Mouse (Mus musculus): ENCODE measurements around the gene Ttc17.

The Ttc17 gene

DNA sequence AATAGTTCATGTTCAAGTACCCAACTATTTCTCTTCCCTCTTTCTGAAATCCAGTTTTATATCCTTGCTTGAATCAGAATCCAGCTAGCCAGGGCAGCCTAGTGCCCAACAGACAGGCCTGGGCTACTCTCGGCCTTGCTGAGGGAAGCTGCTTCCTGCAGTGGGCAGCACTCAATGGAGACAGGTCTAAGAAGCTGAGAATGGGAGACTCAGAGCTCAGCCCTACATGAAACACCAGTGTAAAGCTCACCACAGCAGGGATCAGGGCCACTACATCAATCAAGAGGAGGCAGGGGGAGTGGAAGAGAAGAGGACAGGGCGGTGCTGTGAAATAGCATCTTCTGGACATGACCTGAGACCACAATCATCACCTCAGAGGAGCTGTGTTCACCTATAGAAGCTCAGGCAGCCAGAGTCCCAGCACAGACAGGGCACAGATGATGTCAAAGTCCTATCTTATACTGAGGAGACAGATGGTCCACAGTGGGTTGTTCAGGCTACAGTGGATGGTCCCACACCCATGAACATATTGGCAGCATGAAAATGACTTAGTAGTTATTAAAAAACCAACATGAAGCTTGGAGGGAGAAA lies 25.3 kb downstream of the Ttc17 start:
- DNase-seq (ENCODE audit: low read depth, low spot score), result no peak

DNA sequence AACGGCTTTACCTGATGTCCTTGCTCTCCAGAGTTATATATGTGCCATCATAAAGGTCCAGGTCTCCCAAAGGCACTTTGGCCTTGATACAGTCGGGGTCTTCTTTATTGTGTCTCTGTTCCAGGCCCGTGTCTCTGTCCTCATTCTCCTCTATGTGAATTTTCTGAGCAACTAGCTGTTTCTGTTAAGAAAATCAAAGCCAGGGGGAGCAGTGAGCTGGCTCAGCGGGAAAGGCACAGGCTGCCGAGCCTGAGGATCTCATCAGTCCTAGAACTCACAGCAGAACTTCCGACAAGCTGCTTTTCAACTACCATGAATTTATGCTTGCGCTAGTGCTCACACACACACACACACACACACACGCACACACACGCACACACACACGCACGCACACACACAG lies 27.8 kb downstream of the Ttc17 start:
- DNase-seq (ENCODE audit: low read depth, low spot score), result no peak

DNA sequence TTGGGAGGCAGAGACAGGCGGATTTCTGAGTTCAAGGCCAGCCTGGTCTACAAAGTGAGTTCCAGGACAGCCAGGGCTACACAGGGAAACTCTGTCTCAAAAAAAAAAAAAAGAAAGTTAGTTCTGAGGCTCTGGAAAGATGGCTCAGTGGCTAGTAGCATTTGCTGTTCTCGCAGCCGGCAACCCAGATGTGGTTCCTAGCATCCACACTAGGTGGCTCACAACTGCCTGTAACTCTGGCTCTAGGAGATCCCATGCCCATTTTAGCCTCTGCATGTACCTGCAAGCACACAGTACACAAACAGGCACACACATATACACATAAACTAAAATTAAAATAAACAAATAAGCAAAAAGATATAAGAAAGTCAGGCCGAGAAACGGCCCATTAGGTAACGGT lies 35.4 kb downstream of the Ttc17 start:
- DNase-seq (ENCODE audit: low read depth, low spot score), result no peak

DNA sequence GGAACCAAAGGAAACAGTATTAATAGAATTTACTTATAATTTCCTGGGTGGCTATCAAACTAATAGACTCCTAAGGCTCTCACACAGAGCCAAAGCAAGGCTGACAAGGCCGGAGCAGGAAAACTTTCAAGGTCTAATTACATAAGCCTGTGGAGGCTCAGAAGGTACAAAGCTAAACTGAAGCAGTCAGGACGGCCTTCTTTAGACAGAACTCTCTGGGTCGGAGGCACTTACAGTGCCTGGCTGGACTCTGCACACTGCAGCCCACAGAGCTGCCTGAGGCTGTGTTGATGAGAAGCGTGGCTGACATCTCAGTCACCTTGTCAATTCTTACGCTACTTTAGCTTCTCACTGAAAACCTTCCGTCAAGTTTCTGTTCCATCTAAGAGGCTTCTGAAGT lies 42.7 kb downstream of the Ttc17 start:
- DNase-seq (ENCODE audit: low read depth, low spot score), result no peak

DNA sequence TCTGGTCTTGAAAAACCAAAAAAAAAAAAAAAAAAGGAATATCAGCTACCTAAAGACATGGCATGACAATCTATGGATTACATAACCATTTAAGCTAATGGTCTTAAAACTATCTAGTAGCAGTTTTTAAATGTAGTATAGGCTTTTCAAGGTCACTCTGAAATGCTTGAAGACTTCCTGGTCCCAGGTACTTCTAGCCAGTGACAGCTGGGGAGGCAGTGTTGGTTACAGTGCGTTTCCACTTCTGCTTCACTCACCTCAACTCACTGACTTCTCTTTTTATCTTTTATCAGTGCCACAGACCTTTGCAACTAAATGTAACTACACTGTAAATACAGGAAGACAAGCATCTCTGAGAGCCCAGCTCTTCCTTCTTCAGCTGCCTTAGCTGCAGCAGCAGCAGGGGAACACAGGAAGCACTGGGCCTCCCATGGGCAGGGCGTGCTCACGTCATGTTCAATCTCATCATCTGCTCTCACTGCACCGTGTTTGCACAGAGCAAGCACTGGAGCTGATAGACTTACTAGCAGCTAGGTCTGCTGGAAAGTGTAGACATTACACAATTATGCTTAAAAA lies 46.0 kb downstream of the Ttc17 start:
- no peak for DNase-seq (ENCODE audit: low read depth, low spot score)

DNA sequence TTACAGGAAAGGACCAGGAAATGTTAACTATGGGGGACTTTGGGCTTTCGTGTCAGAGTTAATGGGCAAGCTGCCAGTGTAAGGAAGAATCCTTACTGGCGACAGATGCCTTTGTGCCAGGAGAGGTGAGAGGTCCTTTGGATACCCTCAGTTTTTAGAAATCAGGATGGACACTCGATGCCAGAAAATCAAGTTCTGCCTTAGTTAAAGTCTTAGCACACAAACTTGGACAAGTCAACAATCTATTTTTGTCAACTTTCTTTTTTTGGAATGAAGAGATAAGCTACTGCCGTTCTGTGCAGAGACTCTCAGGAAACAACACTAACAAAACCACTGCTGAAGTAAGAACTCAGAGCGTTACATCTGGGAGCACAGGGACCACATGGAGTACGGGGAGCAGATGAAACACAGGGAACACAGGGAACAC lies 58.3 kb downstream of the Ttc17 start:
- DNase-seq (ENCODE audit: low read depth, low spot score), result no peak

DNA sequence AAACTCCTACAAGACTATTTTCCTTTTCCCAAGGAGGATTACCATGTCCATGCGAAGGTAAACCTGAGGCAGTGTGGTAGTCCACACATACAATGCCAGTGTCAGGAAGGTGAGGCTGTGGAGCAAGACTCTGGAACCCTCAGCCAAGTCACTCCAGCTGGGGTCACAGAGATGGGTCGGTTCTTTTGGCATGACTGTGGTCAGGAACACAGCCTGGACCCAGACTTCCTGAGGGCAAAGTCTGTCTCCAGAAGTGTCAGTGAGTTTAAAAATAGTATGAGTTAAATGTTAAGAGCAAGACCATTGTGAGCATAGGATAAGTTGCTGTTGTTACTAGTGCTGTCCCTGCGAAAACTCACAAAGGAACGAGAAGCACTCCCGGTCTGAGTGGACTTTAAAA lies 59.7 kb downstream of the Ttc17 start:
- no peak for DNase-seq (ENCODE audit: low read depth, low spot score)

DNA sequence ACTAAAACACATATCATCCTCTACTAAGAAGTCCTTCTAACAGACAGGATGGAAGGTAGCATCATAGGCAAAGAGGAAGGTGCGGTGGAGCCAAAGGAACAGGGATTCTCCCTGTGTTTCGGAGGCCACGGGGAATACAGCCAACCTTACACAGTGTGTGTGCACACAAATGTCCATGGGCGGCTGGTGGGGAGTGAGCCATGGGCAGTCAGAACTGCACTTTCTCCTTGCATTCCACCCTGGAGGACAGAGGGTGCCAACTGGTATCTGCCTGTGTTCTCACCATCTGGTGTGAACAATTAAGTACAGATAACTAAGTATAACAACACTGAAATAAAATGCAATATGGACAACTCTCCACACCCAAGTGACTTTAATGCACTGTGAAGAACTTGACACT lies 61.9 kb downstream of the Ttc17 start:
- DNase-seq (ENCODE audit: low read depth, low spot score), result no peak

DNA sequence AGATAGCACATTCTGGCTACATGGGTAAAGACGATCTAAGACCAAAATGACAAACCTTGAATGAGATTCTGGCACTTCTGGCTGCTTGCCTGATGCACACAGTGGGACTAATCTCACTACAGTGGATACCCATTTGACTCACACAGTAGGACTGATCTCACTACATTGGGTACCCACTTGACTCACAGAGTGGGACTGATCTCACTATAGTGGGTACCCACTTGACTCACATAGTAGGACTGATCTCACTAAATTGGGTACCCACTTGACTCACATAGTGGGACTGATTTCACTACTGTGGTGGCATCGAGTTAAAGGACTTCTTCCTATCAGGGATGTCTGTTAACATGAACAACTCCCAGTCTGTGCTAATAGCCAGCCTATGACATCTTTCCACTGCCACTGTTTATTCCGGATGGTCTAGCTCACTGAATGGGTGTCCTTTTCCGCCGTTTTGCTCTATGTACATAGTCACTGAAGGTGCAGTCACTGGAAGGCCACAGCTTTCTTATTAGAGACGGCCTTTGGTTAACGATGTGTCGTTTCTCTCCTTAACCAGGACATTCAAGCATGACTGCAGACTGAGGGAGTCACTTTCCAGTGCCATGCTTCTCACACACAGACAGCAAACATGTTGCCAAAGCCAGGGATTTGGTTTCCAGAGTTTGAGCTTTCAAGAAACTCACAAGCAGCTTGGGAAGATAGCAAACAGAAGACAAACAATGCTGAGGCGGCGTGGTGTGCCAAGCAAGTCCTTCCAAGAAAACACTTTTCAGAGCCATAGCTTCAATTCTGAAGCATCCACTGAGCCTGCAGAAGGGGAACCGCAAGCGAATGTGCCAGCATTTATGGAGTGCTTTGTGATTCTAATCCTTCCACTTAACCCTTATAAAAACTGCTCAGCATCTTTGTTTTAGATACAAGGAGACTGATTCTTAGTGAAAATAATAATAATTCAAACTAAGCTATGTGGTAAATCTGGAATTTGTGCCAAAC lies 62.9 kb downstream of the Ttc17 start:
- no peak for DNase-seq (ENCODE audit: low read depth, low spot score)

DNA sequence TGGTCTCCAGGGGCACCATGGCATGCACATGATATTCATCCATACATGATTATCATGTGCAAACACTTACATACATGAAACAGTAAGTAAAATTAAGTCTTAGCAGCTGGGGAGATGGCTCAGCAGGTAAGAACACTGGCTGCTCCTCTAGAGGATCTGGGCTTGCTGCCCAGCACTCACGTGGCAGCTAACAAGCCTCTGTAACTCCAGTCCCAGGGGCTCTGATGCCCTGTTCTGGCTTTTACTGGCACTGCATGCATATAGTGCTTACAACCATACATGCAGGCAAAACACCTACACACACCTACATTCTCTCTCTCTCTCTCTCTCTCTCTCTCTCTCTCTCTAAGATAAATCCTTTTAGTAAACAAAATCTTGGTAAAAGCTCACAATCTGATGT lies 65.7 kb downstream of the Ttc17 start:
- no peak for DNase-seq (ENCODE audit: low read depth, low spot score)

DNA sequence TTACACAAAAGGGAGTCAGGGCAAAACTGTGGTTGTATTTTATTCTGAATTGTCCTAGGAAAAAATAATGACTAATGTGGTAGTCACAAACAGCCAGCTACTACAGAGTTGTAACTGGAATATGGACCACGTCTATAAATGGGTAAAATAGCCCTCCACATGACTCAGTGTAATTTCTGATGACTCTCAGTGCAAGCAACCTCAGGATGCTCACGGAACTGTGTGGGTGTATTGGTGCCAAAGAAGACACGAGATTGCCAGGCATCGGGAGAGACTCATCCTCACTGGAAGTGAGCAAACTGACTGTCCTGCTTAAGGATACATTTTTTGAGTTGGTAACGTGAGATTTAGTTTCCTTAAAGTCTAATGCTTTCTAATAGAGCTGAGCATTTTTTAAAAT lies 67.0 kb downstream of the Ttc17 start:
- no peak for DNase-seq (ENCODE audit: low read depth, low spot score)

DNA sequence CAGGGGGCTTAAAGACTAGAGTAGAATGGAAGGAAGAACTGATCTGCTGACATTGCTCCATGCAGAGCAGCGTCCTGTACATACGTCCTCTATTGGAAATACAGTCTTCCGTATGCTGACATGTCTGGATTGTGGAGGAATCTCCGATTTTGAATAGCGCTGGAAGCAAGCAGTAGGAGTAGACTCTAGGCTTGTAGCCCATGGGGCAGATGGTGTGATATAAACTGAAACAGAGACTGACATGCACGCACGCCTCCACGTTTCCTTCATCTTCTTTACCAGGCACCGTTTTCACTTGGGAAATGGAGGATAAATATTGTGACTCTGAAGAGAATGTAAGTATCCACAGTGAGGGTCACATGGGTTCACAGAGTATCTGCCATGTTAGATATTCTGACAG lies 70.2 kb downstream of the Ttc17 start:
- no peak for DNase-seq (ENCODE audit: low read depth, low spot score)

DNA sequence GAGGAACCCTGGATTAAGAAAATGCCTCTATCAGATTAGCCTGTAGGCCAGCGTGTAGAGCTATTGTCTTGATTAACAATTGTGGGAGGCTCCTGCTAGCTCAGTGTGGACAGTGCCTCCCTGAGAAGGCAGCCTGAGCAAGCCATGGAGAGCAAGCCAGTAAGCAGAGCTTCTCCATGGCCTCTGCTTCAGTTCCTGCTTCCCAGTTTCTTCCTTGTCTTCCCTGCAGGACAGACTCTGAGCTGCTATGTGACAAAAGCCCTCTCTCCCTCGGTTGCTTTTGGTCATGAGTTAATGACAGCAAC lies 71.8 kb downstream of the Ttc17 start:
- DNase-seq (ENCODE audit: low read depth, low spot score), result no peak

DNA sequence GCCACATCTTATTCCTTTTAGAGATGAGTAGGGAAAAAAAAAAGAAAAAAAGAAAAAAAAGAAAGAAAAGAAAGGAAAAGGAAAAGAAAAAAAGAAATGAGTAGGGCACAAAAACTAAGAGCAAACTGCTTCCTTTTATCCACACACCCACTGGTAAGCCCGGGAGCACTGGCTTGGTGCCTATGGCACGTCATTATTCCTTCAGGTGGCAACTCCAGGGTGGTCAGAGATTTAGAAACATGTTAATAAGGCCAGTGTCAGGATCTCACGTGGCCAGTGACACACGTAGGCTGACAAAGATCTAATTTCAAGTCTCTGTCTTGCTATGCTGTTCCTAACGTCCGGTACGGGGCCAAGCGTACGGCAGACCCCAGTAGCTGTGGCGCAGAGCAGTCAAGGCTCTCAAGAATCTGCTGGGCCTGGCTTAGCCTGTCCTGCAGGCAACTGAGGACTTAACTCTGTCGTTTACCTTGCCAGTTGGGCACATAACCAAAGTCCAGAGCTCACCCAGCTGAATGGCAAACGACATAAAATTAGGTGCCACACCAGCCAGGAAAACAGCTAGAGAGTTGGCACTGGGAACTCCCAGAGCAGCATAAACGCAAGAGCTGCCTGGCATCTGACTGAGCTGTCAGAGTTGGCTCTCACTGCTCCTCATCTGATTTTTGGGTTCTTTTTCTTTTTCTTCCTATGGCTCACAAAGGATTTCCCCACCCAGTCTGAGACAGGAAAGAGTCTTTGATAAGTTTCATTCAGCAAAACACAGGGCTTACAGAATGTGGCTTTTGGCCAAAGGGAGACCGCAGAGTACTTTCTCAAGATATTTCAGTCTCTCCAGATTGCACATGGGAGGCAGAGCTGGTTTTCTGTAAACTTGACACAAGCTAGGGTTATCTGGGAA lies 72.4 kb downstream of the Ttc17 start:
- DNase-seq (ENCODE audit: low read depth, low spot score), result no peak

DNA sequence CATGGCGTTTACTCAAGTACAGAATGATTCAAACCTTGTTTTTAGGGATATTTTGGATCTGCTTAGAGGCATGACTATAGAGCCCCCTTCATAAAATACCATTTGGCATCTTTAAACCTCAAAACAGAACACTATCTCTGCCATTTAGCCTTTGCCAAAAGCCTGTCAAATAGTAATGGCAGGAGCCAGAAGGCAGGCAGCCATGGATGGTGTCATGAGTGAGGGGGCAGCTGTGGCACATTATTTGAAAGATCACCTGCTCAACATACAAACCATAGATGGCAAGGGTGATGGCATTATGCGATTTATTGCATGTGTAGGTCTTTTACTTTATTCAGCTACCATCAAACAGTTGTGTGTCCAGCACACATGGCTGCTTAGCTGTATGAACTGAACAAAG lies 73.4 kb downstream of the Ttc17 start:
- DNase-seq (ENCODE audit: low read depth, low spot score), result no peak

DNA sequence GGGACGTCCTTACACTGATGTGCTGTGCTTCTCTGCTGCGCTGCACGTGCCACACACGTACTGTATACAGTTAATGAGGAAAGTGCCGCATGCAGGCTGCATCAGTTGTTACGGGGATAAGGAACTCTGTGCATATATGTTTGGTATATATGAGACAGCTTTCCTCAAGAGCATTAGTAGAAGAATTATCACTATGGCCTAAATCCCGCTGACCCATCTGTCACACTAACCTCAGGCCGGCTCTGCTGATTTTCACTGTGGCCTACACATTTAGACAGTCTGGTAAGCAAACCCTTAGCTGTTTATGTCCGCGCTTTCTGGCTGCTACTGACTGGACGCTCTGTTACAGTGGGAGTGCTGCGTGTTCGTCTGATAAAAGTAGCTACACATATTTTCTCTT lies 77.2 kb downstream of the Ttc17 start:
- DNase-seq (ENCODE audit: low read depth, low spot score), result no peak

DNA sequence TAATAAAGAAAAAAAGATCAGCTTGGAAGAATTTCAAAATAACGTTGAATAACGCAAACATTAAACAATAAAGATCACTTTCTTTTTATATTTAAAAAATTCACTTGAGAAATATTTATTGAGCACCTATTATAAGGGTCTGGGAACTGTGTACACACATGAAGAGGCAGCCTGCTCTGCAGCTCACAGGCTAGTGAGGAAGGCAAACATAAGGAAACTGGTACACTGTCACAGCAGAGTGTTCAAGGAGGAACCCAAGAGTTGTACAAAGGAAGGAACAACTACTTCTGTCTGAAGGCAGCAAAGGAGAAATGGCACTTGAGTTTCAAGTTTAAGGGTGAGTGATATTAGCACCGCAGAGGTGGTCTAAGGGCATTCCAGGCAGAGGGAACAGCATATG lies 78.7 kb downstream of the Ttc17 start:
- no peak for DNase-seq (ENCODE audit: low read depth, low spot score)

DNA sequence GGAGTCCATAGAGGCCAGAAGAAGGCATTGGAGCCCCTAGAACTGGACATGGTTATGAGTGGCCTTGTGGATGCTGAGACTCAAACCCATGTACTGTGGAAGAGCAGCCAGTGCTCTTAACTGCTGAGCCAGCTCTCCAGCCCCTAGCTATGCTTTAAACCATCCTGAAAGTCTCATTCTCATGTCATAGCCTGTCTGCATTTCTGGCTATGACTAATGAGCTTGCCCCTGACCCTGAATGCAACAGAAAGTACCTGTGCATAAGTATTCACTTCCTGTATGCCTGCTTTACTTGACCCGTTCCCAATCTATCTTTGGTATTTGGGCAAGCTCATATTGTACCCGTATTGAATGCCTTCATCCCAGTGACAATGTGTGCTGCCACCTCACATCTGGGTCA lies 86.7 kb downstream of the Ttc17 start:
- DNase-seq (ENCODE audit: low read depth, low spot score), result no peak

DNA sequence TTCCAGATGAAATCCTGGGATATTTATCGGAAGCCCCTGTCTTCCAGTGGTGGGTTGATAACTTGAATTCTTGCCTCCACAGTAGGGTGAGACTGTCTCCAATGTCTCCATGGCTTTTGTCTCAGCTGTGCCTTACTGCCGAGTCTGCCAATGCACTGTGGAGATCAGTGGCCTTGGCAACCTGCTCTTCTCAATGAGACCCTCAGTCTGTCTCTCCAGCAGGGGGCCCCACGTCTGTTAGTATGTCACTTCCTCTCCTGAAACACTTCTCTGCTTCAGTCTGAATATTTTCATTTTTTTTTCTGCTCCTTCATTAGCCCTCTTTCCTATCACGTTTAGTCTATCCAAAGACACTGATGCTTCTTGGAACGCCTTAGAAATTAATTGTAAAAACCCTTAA lies 90.0 kb downstream of the Ttc17 start:
- DNase-seq (ENCODE audit: low read depth, low spot score), result no peak

DNA sequence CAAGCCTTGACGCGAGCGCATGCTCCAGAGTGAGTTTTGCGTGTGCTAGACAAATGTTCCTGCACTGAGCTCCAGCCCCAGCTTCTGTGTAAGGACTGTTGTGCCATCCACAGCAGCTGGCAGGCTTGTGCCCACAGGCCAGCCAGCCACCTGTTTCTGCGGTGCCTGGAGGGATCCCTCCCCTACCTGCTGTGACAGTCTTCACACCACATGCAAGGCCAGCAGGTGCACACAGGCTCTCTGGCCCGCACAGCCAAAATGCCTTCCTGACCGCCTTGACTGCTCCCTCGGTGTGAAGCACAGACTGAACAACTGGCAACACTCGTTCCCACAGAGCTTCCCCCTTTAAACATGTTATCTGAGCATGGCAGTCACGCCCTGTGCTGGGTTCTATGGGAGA lies 102.5 kb downstream of the Ttc17 start:
- DNase-seq (ENCODE audit: low read depth, low spot score), result no peak

DNA sequence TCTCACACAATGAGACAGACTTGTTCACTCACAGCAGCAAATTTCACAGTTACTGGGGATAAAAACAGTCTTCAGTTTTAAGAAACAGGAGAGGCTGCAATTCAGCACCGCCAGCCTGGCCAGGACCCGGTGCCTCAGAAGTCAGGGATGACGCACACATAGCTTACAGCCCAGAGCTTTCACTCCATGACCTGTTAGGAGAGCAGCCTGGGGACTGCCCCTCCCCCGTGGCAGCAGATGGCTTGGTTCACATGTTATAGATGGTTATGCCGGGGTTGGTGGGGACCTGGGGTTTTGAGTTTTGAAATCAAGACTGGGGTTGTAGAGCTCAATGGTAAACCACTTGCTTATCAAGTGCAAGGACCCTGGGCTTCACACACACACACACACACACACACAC lies 104.1 kb downstream of the Ttc17 start:
- DNase-seq (ENCODE audit: low read depth, low spot score), result no peak

DNA sequence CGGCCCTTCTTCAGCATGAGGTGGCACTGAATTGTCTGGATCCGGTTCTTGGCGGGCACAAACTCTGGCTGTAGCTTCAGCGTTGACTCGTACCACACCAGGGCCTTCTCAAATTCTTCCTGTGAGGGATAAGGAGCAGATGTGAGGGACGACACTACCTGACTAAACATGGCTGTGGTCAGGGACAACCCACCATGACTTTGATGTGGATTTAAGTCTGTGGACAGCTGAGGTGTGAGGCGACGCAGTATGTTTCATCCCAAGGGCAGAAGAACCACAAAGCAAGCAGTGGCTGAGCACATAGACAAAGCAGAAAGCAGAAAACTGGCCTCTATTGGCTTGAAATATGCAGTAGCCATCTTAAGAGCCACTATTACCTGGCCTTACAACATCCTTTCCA lies 104.7 kb downstream of the Ttc17 start:
- DNase-seq (ENCODE audit: low read depth, low spot score), result no peak

Measured in WW6 (cell line).